Mouse (Mus musculus) brain, embryonic 14.5 days (tissue): ENCODE data around the gene Top2a.

ENCODE experiments used
- CTCF ChIP-seq: fragments of 200-500 bp; IDR thresholded peaks from 2 replicates; pipeline ENCODE4 v1.5.1; 2012; ENCODE audit warnings: inconsistent platforms, mild to moderate bottlenecking, moderate library complexity, borderline replicate concordance; ENCODE audit not compliant: insufficient read depth, insufficient read length; ENCODE audit errors: extremely low read depth
- POLR2A ChIP-seq: fragments of 200-500 bp; IDR thresholded peaks from 2 replicates; pipeline ENCODE4 v1.6.1; 2012; ENCODE audit warnings: mild to moderate bottlenecking, inconsistent platforms, borderline replicate concordance; ENCODE audit not compliant: poor library complexity, insufficient read depth, insufficient read length, severe bottlenecking; ENCODE audit errors: extremely low read depth

DNA sequence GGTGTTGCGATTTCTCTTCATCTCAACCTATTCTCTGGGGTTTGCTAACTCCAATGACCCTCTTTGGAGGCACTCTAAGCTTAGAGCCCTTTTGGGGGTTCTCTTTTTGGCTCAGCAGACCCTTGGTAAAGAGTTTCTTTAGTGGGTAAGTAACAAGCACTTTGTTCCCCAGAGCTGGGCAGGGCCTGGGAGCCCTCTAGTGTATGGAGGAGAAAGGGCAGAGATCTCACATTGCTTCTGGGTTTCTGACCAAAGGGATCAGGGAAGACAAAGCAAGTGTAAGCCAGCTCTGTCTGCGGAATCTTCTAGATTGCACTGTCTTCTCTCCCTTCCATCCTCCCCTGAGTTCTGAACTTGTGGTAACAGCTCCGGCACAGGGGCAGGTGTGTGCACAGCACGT is 11.4 kb upstream of the Top2a start:
- TF ChIP-seq POLR2A (no peak), CTCF (peak; percentile 49; the same call in 1 of the 2 replicates)
